Mouse (Mus musculus) intestine, embryonic 16.5 days (tissue): ENCODE data around the gene Ndufb4. TPM values are rescaled to one million over a fixed set of nuclear protein-coding genes. Genes with fewer than 3 reads are reported as not detected.

Experiments used
- ATAC-seq: fragments of 200-750 bp; cut with Nextera tagmentation; 2 replicates; pipeline ENCODE4 v1.8.0; 2017; ENCODE audit warnings: moderate TSS enrichment, moderate library complexity
- H3K27ac ChIP-seq: fragments of 300-500 bp; sonication (generic); 2 replicates; pipeline ENCODE4 v1.5.1; 2014; ENCODE audit warnings: mild to moderate bottlenecking, low read length
- H3K27me3 ChIP-seq: fragments of 300-500 bp; sonication (generic); replicated peaks from 2 replicates; pipeline ENCODE4 v1.6.1; 2014; ENCODE audit warnings: low read length, control low read depth, mixed read lengths; ENCODE audit not compliant: control insufficient read depth, insufficient read depth
- H3K36me3 ChIP-seq: fragments of 300-500 bp; sonication (generic); 2 replicates; pipeline ENCODE4 v1.6.1; 2014; ENCODE audit warnings: low read length, control low read depth; ENCODE audit not compliant: control insufficient read depth, insufficient read depth
- H3K4me1 ChIP-seq: fragments of 300-500 bp; sonication (generic); 2 replicates; pipeline ENCODE4 v1.6.1; 2014; ENCODE audit warnings: low read length, control low read depth, mixed read lengths; ENCODE audit not compliant: control insufficient read depth, insufficient read depth
- H3K4me2 ChIP-seq: fragments of 300-500 bp; sonication (generic); 2 replicates; pipeline ENCODE4 v1.6.1; 2014; ENCODE audit warnings: low read depth, low read length, control low read depth
- H3K4me3 ChIP-seq: fragments of 300-500 bp; sonication (generic); 2 replicates; pipeline ENCODE4 v1.5.1; 2014; ENCODE audit warnings: mild to moderate bottlenecking, low read length
- H3K9ac ChIP-seq: fragments of 300-500 bp; sonication (generic); 2 replicates; pipeline ENCODE4 v1.6.1; 2014; ENCODE audit warnings: low read depth, low read length
- H3K9me3 ChIP-seq: fragments of 300-500 bp; sonication (generic); 2 replicates; pipeline ENCODE4 v1.6.1; 2016; ENCODE audit warnings: low read length, control low read depth; ENCODE audit not compliant: control insufficient read depth
- WGBS: fragments of 180-500 bp; shearing (Covaris S2); extraction: QIAGEN DNeasy Blood & Tissue Kit; methylation state at CpG from one replicate; pipeline ENCODE4 v1.1.7; 2014; 5-methylcytosine and 5-hydroxymethylcytosine counted together
- polyA plus RNA-seq: library from polyadenylated mRNA; unstranded; fragments of >200 nt; fragmentation: Nextera tagmentation; extraction: Ambion mirVana; gene quantifications from 2 replicates; pipeline ENCODE4 v1.2.1, GENCODE M21; 2015

Ndufb4 gene
- polyA plus RNA-seq, 1 experiment from 2014 or later = 58.1 TPM

GRCm38 (mm10) chr16:37688181-37688580, 33.9 kb upstream of the Ndufb4 start:
- Histone ChIP-seq H3K4me3 (no peak overlapping the region), H3K4me2 (no peak overlapping the region), H3K4me1 (peaks cover 14% of the 10 kb centered on the region; the same call in 1 of the 2 replicates), H3K27ac (no peak overlapping the region), H3K9me3 (no peaks in the 10 kb centered on the region), H3K27me3 (no peaks in the 10 kb centered on the region), H3K9ac (no peak overlapping the region), H3K36me3 (no peaks in the 10 kb centered on the region)
- WGBS = 71% methylated on average over 2 of the region's 2 CpGs
- ATAC-seq = no peak

GRCm38 (mm10) chr16:37687301-37687980, 33.2 kb upstream of the Ndufb4 start:
- H3K27me3 ChIP-seq = no peaks in the 10 kb centered on the region
- no peak overlapping the region for H3K4me2 ChIP-seq
- peaks cover 14% of the 10 kb centered on the region; the same call in 1 of the 2 replicates for H3K4me1 ChIP-seq
- no peaks in the 10 kb centered on the region for H3K9me3 ChIP-seq
- H3K27ac ChIP-seq = no peak overlapping the region; the same call in 1 of the 2 replicates
- H3K36me3 ChIP-seq = no peaks in the 10 kb centered on the region
- H3K4me3 ChIP-seq = no peak overlapping the region
- no peak overlapping the region; the same call in 1 of the 2 replicates for H3K9ac ChIP-seq
- 71% methylated on average over 14 of the region's 14 CpGs for WGBS
- no peak for ATAC-seq

- WGBS = 71% methylated on average over 12 of the region's 12 CpGs
- no peaks in the 10 kb centered on the region for H3K9me3 ChIP-seq
- H3K4me1 ChIP-seq = peaks cover 14% of the 10 kb centered on the region; the same call in 1 of the 2 replicates
- H3K27ac ChIP-seq = no peak overlapping the region
- no peak overlapping the region for H3K4me3 ChIP-seq
- H3K36me3 ChIP-seq = no peaks in the 10 kb centered on the region
- no peak overlapping the region for H3K4me2 ChIP-seq
- ATAC-seq = no peak
- no peaks in the 10 kb centered on the region for H3K27me3 ChIP-seq
- H3K9ac ChIP-seq = no peak overlapping the region
These were observed 32.6 kb upstream of the Ndufb4 start for GRCm38 (mm10) chr16:37686834-37687233.

- no peak overlapping the region for H3K9ac ChIP-seq
- 82% methylated on average over 6 of the region's 6 CpGs for WGBS
- H3K27me3 ChIP-seq = no peaks in the 10 kb centered on the region
- H3K36me3 ChIP-seq = no peaks in the 10 kb centered on the region
- peaks cover 14% of the 10 kb centered on the region; the same call in 1 of the 2 replicates for H3K4me1 ChIP-seq
- no peaks in the 10 kb centered on the region for H3K9me3 ChIP-seq
- no peak for ATAC-seq
- no peak overlapping the region for H3K27ac ChIP-seq
- H3K4me2 ChIP-seq = no peak overlapping the region
- no peak overlapping the region for H3K4me3 ChIP-seq
These were observed 31.8 kb upstream of the Ndufb4 start for GRCm38 (mm10) chr16:37685946-37686600.

- Histone ChIP-seq H3K9ac (peak overlapping the region; percentile 71), H3K4me1 (peaks cover 14% of the 10 kb centered on the region; the same call in 1 of the 2 replicates), H3K4me2 (peak overlapping the region; percentile 61), H3K27ac (peak overlapping the region; percentile 69), H3K4me3 (peak overlapping the region; percentile 46), H3K9me3 (no peaks in the 10 kb centered on the region), H3K27me3 (no peaks in the 10 kb centered on the region), H3K36me3 (no peaks in the 10 kb centered on the region)
- 2% methylated on average over 25 of the region's 25 CpGs for WGBS
- peak; percentile 69 for ATAC-seq
These were observed 30.6 kb upstream of the Ndufb4 start for GRCm38 (mm10) chr16:37684634-37685441.

- Histone ChIP-seq H3K4me3 (peak overlapping the region; percentile 46), H3K4me2 (peak overlapping the region; percentile 61), H3K27me3 (no peaks in the 10 kb centered on the region), H3K4me1 (peaks cover 10% of the 10 kb centered on the region; the same call in 1 of the 2 replicates), H3K27ac (peak overlapping the region; percentile 69), H3K9me3 (no peaks in the 10 kb centered on the region), H3K9ac (peak overlapping the region; percentile 71), H3K36me3 (no peaks in the 10 kb centered on the region)
- ATAC-seq = 0 out of 2 replicates have a peak, but pooled peaks have one; percentile 29
- 13% methylated on average over 8 of the region's 8 CpGs for WGBS
These were observed 30.0 kb upstream of the Ndufb4 start for GRCm38 (mm10) chr16:37684259-37684633.

GRCm38 (mm10) chr16:37683154-37684130, 29.2 kb upstream of the Ndufb4 start:
- ATAC-seq = no peak
- H3K4me2 ChIP-seq = peak overlapping the region; percentile 61
- no peaks in the 10 kb centered on the region for H3K36me3 ChIP-seq
- peak overlapping the region; percentile 2; the same call in 1 of the 2 replicates for H3K9ac ChIP-seq
- no peak overlapping the region for H3K4me3 ChIP-seq
- peaks cover 8% of the 10 kb centered on the region; the same call in 1 of the 2 replicates for H3K4me1 ChIP-seq
- no peaks in the 10 kb centered on the region for H3K27me3 ChIP-seq
- WGBS = 22% methylated on average over 16 of the region's 16 CpGs
- H3K27ac ChIP-seq = peak overlapping the region; percentile 27; the same call in 1 of the 2 replicates
- H3K9me3 ChIP-seq = no peaks in the 10 kb centered on the region

GRCm38 (mm10) chr16:37682309-37682975, 28.2 kb upstream of the Ndufb4 start:
- H3K36me3 ChIP-seq = no peaks in the 10 kb centered on the region
- H3K4me3 ChIP-seq = no peak overlapping the region
- peak; percentile 49 for ATAC-seq
- 40% methylated on average over 7 of the region's 7 CpGs for WGBS
- H3K4me2 ChIP-seq = peak overlapping the region; percentile 25; the same call in 1 of the 2 replicates
- H3K4me1 ChIP-seq = peaks cover 5% of the 10 kb centered on the region; the same call in 1 of the 2 replicates
- H3K27me3 ChIP-seq = no peaks in the 10 kb centered on the region
- no peak overlapping the region for H3K27ac ChIP-seq
- H3K9me3 ChIP-seq = no peaks in the 10 kb centered on the region
- no peak overlapping the region for H3K9ac ChIP-seq
